Mouse (Mus musculus) naive thymus-derived CD4-positive, alpha-beta T cell, adult 5 months (primary cell): Measurements from ENCODE around the gene Zfp593. TPM values are rescaled to one million over a fixed set of nuclear protein-coding genes. Genes with fewer than 3 reads are reported as not detected.

ENCODE experiments used
- polyA plus RNA-seq: library from polyadenylated mRNA; unstranded; fragments of 100-300 nt; shearing (Covaris generic); gene quantifications from one replicate; pipeline ENCODE4 v1.2.1, GENCODE M21; 2017

Gene Zfp593
- polyA plus RNA-seq: 24.3 TPM

DNA sequence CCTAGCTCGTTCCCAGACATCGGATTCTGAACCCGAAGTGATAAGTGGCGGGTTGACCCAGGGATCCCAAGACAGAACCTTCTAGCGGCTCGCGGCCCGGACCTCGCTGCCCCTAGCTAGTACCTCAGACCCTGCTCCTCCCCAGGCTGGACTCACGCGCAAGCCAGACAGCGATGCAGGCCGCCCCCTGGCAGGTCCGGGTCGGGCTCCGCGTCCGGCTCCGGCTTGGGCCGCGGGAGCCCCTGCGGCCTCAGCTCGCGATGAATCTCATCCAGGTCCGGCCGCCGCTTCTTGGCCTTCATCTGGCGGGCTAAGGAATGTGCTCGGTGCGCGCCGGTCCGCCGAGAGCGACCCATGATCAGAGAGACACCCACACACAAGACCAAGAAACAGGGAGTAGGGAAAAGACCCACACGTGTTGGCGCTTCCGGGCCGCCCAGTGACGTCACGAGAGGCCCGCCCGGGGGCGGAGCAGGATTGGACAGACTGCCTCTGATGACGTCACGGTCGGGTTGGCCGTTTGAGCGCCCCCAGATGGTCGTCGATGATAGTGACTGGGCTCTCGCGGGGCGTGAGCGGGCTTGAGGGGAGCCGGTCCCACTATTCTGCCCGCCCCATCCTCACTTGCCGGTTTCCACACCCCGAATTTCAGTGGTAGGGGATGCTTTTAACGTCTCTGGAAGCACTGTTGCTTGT is at the start of gene Zfp593:
TSS of gene Zfp593 (minus strand) at position 445 of the 696 bp plus-strand sequence.

DNA sequence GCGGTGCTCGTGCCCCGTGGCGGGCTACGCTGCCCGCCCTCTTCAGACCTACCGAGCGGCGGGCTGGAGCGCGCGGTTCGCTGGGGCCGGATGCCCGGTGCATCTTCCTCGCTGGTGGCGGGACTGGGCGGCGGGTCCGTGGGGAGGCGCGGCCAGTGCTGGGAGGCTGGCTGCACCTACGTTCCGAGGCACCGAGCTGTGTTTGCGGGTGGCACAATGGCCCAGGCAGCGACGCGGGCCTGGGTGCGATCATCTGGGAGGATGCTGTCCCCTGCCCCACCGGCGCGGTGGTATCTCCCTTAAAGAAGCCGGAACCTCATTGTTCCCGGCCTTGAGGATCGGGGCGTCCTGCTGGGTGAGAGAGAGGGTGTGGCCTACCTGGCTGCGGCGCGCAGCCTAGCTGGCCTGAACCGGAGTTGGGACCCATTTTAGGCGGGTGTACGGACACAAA is 42.2 kb upstream of the Zfp593 start, which contains the start of gene Pdik1l:
TSS of gene Pdik1l (minus strand) at position 321 of the 451 bp plus-strand sequence.

DNA sequence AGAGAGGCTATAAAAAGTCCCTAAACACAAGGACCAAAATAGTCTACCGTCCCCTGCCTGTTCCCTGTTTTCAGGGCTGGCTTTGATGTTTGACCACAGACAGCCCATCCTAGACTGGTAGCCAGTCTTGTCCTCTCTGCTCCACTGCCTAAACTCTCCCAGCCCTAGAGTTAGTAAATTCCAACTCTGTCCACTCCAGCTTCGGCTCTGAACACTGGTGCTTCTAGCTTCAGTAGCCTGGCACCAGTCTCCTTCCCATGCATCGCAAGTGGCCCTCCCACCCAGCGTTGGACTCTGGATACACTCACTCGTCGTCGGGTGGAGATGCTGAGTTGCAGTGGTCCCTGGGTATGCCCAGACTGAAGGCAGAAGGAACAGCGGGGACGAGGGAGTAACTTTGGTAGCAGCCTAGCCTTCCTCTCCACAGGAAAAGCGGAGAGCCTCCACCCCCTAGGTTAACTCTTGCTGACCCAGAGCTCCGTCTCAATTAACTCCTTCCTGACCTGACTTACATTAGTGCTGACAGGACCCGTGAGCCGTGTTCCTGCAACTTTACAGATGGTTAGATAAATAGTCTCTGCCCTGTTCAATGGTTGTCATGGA is 8.4 kb upstream of the Zfp593 start, which contains the start of gene Grrp1:
TSS of gene Grrp1 (minus strand) at position 385 of the 603 bp plus-strand sequence.

DNA sequence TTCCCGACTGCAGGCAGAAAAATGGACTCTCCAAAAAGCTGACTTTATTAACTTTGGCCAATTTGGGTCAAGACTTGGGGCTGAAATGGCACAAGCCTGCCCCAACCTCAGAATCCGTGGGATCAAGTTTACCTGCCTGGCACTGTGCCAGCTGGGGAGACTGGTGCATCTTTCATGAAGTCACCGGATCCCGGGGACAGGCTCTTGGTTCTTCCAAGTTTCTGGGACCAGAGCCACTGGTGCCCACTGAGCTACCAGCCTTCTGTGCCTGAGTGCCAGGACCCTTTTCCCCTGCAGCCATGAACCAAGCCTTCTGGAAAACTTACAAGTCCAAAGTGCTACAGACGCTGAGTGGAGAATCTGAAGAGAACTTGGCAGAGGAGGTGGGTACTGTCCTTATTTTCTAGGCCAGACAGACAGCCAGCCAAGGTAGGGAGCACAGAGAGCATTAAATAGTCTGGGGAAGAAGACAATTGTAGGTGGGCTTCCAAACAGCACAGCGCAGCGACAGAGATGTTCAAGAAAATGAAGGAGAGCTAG is 1.4 kb upstream of the Zfp593 start, which contains the start of gene Gm30191:
TSS of gene Gm30191 (plus strand) at position 217 of the 540 bp plus-strand sequence.

DNA sequence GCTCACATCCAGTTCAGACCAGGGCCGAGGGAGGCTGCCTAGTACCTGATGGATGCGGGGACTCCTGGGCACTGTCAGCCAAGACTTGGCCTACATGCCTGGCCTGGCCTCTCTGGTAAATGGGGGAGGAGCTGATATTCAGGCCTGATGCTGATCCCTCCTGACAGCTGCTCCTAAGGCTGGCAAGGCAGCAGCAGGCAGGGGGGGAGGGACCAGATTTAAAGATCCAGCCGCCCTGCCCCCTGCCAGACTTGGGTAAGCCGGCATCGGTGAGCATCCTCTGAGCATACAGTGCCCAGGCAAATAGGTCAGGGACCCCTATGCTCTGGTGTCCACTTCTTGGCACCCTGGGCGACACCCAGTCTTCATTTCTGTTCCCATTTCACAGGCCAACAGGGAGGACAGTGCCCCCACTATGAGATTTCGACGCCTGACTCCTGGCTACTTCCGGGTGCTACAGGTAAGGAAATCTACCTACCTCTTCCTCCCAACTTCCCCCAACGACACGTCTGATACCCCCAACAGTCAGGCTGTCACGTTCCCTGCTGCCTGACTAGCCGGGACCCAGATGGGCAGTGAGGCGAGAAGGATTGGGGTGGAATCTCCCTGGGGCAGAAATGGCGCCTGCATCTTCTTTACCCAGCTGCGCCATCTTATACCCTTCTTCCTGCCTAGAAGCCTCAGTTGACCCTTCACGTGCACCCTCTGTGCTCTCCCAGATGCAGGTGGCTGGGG is 1.7 kb downstream of the Zfp593 start, which contains the start of gene E130218I03Rik:
TSS of gene E130218I03Rik (plus strand) at position 147 of the 735 bp plus-strand sequence.

DNA sequence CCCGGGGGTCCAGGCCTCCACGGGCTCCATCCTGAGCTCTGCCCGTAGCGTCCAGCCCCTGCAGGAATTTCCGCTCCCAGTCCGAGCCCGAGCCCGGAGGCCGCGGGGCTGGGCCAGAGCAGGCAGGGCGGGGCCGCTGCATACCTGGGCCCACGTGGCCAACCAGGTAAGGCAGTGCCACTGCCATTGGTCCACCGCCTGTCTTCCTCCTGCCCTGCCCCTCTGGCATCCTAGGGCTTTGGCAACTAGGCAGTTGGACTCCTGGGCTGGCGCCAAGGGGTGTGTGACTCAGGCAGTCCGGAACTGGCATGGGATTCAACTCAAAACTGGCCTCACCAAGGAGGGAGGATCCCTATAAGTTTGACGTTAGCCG is 7.1 kb downstream of the Zfp593 start, which contains the start of gene Cnksr1:
TSS of gene Cnksr1 (minus strand) at position 121 of the 373 bp plus-strand sequence.

DNA sequence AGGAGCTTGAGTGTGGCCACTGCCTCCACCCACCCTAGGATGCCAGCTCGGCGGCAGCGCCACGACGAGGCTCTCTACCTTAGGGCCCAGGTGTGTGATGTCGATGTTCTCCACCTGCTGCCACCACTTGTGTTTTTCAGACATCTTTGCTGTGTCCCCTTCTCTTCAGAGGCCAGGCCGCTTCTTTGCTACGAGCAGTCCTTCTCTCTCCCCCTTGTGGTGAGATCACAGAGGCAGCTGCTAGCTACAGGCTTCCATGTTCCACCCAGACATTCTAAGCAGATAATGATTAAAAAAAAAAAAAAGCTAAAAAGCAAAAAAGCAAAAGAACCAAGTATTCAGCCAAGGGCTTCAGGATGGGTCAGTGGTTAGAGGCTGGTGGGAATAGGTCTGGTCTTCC is 18.2 kb downstream of the Zfp593 start, which contains the start of gene Catsper4:
TSS of gene Catsper4 (minus strand) at position 190 of the 400 bp plus-strand sequence.

GRCm38 (mm10) chr4:134202904-134203303 is 42.5 kb downstream of the Zfp593 start, which contains the start of gene Gm7534:
Gm7534 (minus strand) TSS chr4:134203004.

Other genes with a start within 250 kb of the Zfp593 start
- gene Dhdds, start 244.7 kb downstream of the Zfp593 start, polyA plus RNA-seq: 19.7 TPM
- gene Lin28a, start 226.8 kb downstream of the Zfp593 start, polyA plus RNA-seq: not detected
- gene Zfp683, start 191.8 kb downstream of the Zfp593 start, polyA plus RNA-seq: not detected
- 9.1 TPM for gene Crybg2, start 184.8 kb downstream of the Zfp593 start, polyA plus RNA-seq
- gene Cd52, start 150.5 kb downstream of the Zfp593 start, polyA plus RNA-seq: 1,142 TPM
- 99.9 TPM for gene Ubxn11, start 143.0 kb downstream of the Zfp593 start, polyA plus RNA-seq
- 821 TPM for gene Sh3bgrl3, start 116.8 kb downstream of the Zfp593 start, polyA plus RNA-seq
- gene Cep85, start 58.5 kb downstream of the Zfp593 start, polyA plus RNA-seq: 31.3 TPM
- gene Gm7534, start 42.6 kb downstream of the Zfp593 start, polyA plus RNA-seq: not detected
- gene Catsper4, start 18.2 kb downstream of the Zfp593 start, polyA plus RNA-seq: not detected
- not detected for gene Cnksr1, start 7.2 kb downstream of the Zfp593 start, polyA plus RNA-seq
- gene E130218I03Rik, start 1.9 kb downstream of the Zfp593 start, polyA plus RNA-seq: 1.6 TPM
- gene Gm30191, start 1.3 kb upstream of the Zfp593 start, polyA plus RNA-seq: not detected
- gene Grrp1, start 8.5 kb upstream of the Zfp593 start, polyA plus RNA-seq: not detected
- 11.5 TPM for gene Pdik1l, start 42.3 kb upstream of the Zfp593 start, polyA plus RNA-seq
- gene Trim63, start 69.5 kb upstream of the Zfp593 start, polyA plus RNA-seq: not detected
- gene Slc30a2, start 97.6 kb upstream of the Zfp593 start, polyA plus RNA-seq: not detected
- not detected for gene Extl1, start 138.3 kb upstream of the Zfp593 start, polyA plus RNA-seq
- 1.9 TPM for gene Pafah2, start 150.7 kb upstream of the Zfp593 start, polyA plus RNA-seq
- gene Stmn1, start 222.7 kb upstream of the Zfp593 start, polyA plus RNA-seq: 91.3 TPM